Mouse (Mus musculus) cerebellum, postnatal 14 days (tissue): ENCODE measurements around the gene Gabra4.
A peak's percentile ranks its signal among the peaks of the same experiment; 100 is the strongest.
"Not testable (repeated sequence)": the region's sequence is repeated elsewhere in the genome, so short reads cannot be mapped to it uniquely, and the experiment has no call there.

Experiments used
- DNase-seq, 2 experiments: peaks; one replicate each; pipeline ENCODE4 v3.0.0; 2021; ENCODE audit warnings: mixed read lengths in 2 of 2

Gene Gabra4

GRCm38 (mm10) chr5:71658115-71658497 is at the start of gene Gabra4:
Gene Gabra4 (minus strand): TSS chr5:71658308.
- DNase-seq, result peak in 1 of 2 experiments; percentile 30

- DNase-seq, result no peak
These were observed 43.1 kb upstream of the Gabra4 start for GRCm38 (mm10) chr5:71701273-71701614.

GRCm38 (mm10) chr5:71700468-71701272 is 42.6 kb upstream of the Gabra4 start:
- peak; percentile 66 to 72 for DNase-seq

GRCm38 (mm10) chr5:71699696-71700467 is 41.8 kb upstream of the Gabra4 start:
- DNase-seq, result peak; percentile 77 to 83

GRCm38 (mm10) chr5:71665593-71665992 is 7.5 kb upstream of the Gabra4 start:
- peak; percentile 16 to 22 for DNase-seq

- DNase-seq, result peak; percentile 58 to 65
These were observed 510 bp downstream of the Gabra4 start, which contains the start of gene Gabrb1 for GRCm38 (mm10) chr5:71657482-71658114. Gene Gabrb1 (plus strand): TSS chr5:71658113.

- peak; percentile 24 to 32 for DNase-seq
These were observed 1.3 kb downstream of the Gabra4 start for GRCm38 (mm10) chr5:71656771-71657170.

GRCm38 (mm10) chr5:71654056-71654455 is 4.1 kb downstream of the Gabra4 start:
- DNase-seq, result no peak

GRCm38 (mm10) chr5:71648108-71648507 is 10.0 kb downstream of the Gabra4 start:
- DNase-seq, result no peak

- no peak for DNase-seq
These were observed 18.3 kb downstream of the Gabra4 start for GRCm38 (mm10) chr5:71639804-71640203.

- no peak for DNase-seq
These were observed 30.3 kb downstream of the Gabra4 start for GRCm38 (mm10) chr5:71627820-71628219.

- no peak for DNase-seq
These were observed 41.4 kb downstream of the Gabra4 start for GRCm38 (mm10) chr5:71616734-71617133.

- no peak for DNase-seq
These were observed 43.8 kb downstream of the Gabra4 start for GRCm38 (mm10) chr5:71614311-71614710.

- no peak for DNase-seq
These were observed 49.4 kb downstream of the Gabra4 start for GRCm38 (mm10) chr5:71608735-71609134.

GRCm38 (mm10) chr5:71606907-71607306 is 51.2 kb downstream of the Gabra4 start:
- no peak for DNase-seq

- DNase-seq, result no peak
These were observed 53.9 kb downstream of the Gabra4 start for GRCm38 (mm10) chr5:71604128-71604690.

- no peak for DNase-seq
These were observed 62.8 kb downstream of the Gabra4 start for GRCm38 (mm10) chr5:71595321-71595720.

- no peak for DNase-seq
These were observed 64.3 kb downstream of the Gabra4 start for GRCm38 (mm10) chr5:71593745-71594255.

GRCm38 (mm10) chr5:71571646-71572237 is 86.4 kb downstream of the Gabra4 start:
- no peak for DNase-seq

- DNase-seq, result no peak
These were observed 110.0 kb downstream of the Gabra4 start, which contains the start of gene Cox7b2 for GRCm38 (mm10) chr5:71548079-71548478. Gene Cox7b2 (minus strand): TSS chr5:71548205.

- DNase-seq, result peak; percentile 14 to 16
These were observed 112.6 kb downstream of the Gabra4 start for GRCm38 (mm10) chr5:71545554-71545953.

GRCm38 (mm10) chr5:71525486-71525885 is 132.6 kb downstream of the Gabra4 start:
- DNase-seq, result not testable (repeated sequence)
